Mouse (Mus musculus) hindbrain, embryonic 10.5 days (tissue): ENCODE measurements around the gene Fam172a. TPM values are rescaled to one million over a fixed set of nuclear protein-coding genes. Genes with fewer than 3 reads are reported as not detected.

Source experiments
- DNase-seq: peaks from one replicate; pipeline ENCODE4 v3.0.0-alpha.2; 2017; ENCODE audit warnings: low spot score
- H3K27ac ChIP-seq: fragments of 300-500 bp; sonication (generic); 2 replicates; pipeline ENCODE4 v1.5.1; 2016; ENCODE audit warnings: mild to moderate bottlenecking, moderate library complexity
- H3K27me3 ChIP-seq: fragments of 300-500 bp; sonication (generic); 2 replicates; pipeline ENCODE4 v1.6.1; 2016; ENCODE audit warnings: mild to moderate bottlenecking; ENCODE audit not compliant: poor library complexity, insufficient read depth, severe bottlenecking
- H3K36me3 ChIP-seq: fragments of 300-500 bp; sonication (generic); 2 replicates; pipeline ENCODE4 v1.6.1; 2016; ENCODE audit warnings: mild to moderate bottlenecking, moderate library complexity
- H3K4me1 ChIP-seq: fragments of 300-500 bp; sonication (generic); replicated peaks from 2 replicates; pipeline ENCODE4 v1.6.1; 2016; ENCODE audit warnings: mild to moderate bottlenecking
- H3K4me3 ChIP-seq: fragments of 300-500 bp; sonication (generic); 2 replicates; pipeline ENCODE4 v1.5.1; 2016; ENCODE audit warnings: mild to moderate bottlenecking, moderate library complexity
- H3K9me3 ChIP-seq: fragments of 300-500 bp; sonication (generic); 2 replicates; pipeline ENCODE4 v1.6.1; 2016; ENCODE audit warnings: mild to moderate bottlenecking, moderate library complexity
- WGBS: fragments of 180-500 bp; shearing (Covaris S2); methylation state at CpG from one replicate; pipeline ENCODE4 v1.1.7; 2016; 5-methylcytosine and 5-hydroxymethylcytosine counted together
- polyA plus RNA-seq: library from polyadenylated mRNA; unstranded; fragments of >200 nt; fragmentation: Nextera tagmentation; extraction: Ambion mirVana; gene quantifications from 2 replicates; pipeline ENCODE4 v1.2.1, GENCODE M21; 2016

The Fam172a gene
- polyA plus RNA-seq, 1 experiment from 2014 or later, result 27.0 TPM

DNA sequence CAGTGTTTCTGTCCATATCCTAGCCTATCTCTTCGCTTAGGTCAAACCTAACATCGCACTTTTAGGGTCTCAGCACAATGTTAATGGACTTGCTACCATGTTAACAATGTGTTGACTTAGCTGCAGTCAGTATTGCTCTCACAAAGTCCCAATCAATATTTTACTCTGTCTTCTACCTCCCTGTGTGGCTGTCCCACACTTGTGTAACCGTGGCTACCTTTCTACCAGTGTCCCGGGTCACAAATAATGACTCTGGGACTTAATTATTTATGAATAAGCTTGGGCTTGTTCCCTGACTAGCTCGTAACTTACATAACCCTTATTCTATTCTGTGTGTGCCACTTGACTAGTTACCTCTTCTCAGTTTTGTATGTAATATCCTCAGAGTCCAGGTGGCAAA, 455.6 kb downstream of the Fam172a start:
- no peaks in the 10 kb centered on the region for H3K9me3 ChIP-seq
- no peaks in the 10 kb centered on the region for H3K36me3 ChIP-seq
- H3K4me3 ChIP-seq, result no peak overlapping the region
- WGBS, result 88% methylated on average over 5 of the region's 5 CpGs
- peaks cover 20% of the 10 kb centered on the region for H3K4me1 ChIP-seq
- no peak overlapping the region for H3K27ac ChIP-seq
- peaks cover 12% of the 10 kb centered on the region; the same call in 1 of the 2 replicates for H3K27me3 ChIP-seq
- no peak for DNase-seq

DNA sequence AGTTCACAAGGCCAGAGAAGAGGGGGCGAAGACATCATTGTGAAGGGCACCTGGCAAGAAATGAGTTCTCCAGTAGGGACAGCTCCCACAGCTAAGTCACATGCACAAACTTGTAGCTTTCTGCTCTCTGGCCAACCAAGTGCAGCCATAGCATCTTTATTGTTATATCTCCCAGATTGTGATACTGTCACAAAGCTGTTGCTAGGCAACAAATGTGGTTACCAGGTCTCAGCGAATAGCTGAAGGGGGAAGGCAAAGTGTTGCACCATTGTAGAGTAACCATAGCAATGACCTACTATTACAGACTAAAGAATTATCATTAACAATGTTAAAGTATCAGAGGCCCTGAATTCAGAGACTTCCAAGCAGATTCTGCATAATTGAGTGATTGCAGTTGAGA, 460.3 kb downstream of the Fam172a start:
- peaks cover 40% of the 10 kb centered on the region for H3K27me3 ChIP-seq
- no peaks in the 10 kb centered on the region for H3K36me3 ChIP-seq
- 41% methylated on average over 2 of the region's 2 CpGs for WGBS
- peaks cover 55% of the 10 kb centered on the region for H3K4me1 ChIP-seq
- peak overlapping the region; percentile 67 for H3K27ac ChIP-seq
- H3K9me3 ChIP-seq, result no peaks in the 10 kb centered on the region
- DNase-seq, result peak; percentile 63
- H3K4me3 ChIP-seq, result no peak overlapping the region; the same call in 1 of the 2 replicates

DNA sequence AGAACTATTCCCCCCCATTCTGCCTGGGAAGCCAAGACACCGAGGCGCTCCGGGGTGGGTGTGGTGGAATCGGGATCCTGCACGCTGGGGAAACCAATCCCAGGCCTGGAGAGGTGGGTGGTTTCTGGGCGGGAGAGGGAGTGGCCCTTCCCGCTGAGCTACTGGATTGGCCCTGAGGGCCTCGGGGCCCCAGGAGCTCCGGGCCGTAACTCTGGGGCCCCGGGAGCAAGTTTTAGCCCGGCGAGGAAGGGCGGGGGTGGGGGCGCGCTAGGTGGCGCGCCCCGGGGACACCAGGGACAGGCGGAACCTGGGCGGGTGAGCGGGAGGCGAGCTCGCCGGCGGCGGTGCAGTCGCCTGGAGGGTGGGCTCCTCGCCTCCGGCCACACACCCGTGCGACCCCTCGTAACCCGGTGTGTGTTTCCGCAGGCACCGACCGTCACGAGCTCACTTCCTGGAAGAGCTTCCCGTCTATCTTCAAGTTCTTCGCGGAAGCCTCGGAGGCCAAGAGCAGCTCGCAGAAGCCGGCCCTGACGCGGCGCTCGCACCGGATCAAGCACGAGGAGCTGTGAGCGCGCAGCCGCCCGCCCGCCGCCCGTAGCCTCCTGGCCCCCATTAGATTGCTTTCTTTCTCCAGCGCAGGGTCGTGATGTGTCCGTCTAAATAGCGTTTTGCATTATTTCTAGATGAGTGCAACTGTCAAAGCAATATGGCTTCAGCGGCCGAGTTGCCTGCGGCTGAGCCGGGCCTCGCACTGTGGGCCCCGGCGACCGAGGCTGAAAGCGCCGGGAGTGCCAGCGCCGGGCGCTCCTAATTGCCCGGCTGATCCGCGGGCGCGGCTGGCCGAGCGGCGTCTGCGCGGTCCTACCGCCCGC, 461.5 kb downstream of the Fam172a start:
- H3K36me3 ChIP-seq, result no peaks in the 10 kb centered on the region
- DNase-seq, result peak; percentile 90
- peak overlapping the region; percentile 72 for H3K4me3 ChIP-seq
- H3K27me3 ChIP-seq, result peaks cover 51% of the 10 kb centered on the region
- H3K9me3 ChIP-seq, result no peaks in the 10 kb centered on the region
- H3K27ac ChIP-seq, result peak overlapping the region; percentile 97
- H3K4me1 ChIP-seq, result peaks cover 65% of the 10 kb centered on the region
- under 1% methylated on average over 86 of the region's 86 CpGs for WGBS

DNA sequence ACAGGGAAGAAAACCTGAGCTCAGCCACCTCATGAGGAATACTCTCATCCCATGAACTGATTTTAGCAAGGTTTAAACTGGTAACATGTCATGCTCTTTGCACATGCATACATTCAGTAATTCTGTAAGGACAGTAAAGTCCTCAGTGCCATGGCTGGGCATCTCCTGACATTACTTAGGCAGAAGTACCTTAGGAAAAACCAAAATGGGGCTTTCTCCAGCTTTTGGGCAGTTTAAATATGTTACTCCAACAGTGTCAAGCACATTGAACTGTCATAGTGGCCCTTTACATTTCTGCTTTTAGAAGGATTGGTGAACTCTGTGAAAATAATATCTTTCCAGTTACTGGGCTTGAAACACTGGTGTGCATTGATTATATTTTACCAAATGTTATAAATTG, 463.1 kb downstream of the Fam172a start:
- H3K4me3 ChIP-seq, result peak overlapping the region; percentile 72
- peak overlapping the region; percentile 97 for H3K27ac ChIP-seq
- no peaks in the 10 kb centered on the region for H3K9me3 ChIP-seq
- no peak for DNase-seq
- H3K36me3 ChIP-seq, result no peaks in the 10 kb centered on the region
- peaks cover 76% of the 10 kb centered on the region for H3K4me1 ChIP-seq
- H3K27me3 ChIP-seq, result peaks cover 66% of the 10 kb centered on the region

DNA sequence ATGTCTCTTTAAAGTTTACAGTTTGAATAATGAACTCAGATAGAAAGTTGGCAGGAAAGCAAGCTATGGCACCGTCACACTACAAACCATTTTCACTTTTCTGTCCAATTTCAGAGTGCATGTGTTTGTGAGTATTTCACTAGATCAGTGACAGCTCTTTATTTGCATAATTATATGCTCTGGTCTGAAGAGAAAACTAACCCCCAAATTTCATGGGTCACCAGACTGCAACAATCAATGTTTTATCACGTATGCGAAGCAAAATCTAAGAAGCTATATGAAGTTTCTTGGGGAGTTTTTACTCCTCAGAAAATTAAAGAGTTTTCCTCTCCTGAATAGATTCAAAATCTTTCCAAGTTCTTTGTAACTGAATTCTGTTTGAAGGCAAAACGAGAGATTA, 466.3 kb downstream of the Fam172a start:
- Histone ChIP-seq H3K4me3 (no peak overlapping the region), H3K27me3 (peaks cover 87% of the 10 kb centered on the region), H3K9me3 (no peaks in the 10 kb centered on the region), H3K36me3 (no peaks in the 10 kb centered on the region), H3K27ac (peak overlapping the region; percentile 97), H3K4me1 (peaks cover 72% of the 10 kb centered on the region)
- no peak for DNase-seq
- WGBS, result 21% methylated on average over 4 of the region's 4 CpGs

DNA sequence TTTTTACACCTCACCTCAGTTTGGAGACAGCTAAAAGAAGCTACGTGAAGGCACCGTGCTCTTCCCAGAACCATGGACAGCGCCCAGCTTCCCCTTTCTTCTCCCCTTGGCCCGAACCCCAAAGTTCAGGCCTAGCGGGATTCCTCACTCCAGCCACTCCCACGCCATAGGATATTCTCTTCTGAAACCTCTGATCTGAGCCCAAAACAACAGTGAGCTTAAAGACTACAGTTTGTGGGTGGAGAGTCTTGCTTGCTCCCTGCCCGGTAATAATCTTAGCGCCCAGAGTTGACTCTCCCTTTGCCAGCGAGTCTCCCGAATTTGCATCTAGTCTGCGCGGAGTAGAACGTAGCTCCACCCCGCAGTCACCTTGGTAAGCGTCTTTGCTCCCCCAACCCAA, 469.5 kb downstream of the Fam172a start:
- Histone ChIP-seq H3K9me3 (no peaks in the 10 kb centered on the region), H3K27ac (peak overlapping the region; percentile 79), H3K36me3 (no peaks in the 10 kb centered on the region), H3K4me1 (peaks cover 57% of the 10 kb centered on the region), H3K4me3 (peak overlapping the region; percentile 45), H3K27me3 (peaks cover 96% of the 10 kb centered on the region)
- no peak for DNase-seq
- WGBS, result under 1% methylated on average over 15 of the region's 15 CpGs

DNA sequence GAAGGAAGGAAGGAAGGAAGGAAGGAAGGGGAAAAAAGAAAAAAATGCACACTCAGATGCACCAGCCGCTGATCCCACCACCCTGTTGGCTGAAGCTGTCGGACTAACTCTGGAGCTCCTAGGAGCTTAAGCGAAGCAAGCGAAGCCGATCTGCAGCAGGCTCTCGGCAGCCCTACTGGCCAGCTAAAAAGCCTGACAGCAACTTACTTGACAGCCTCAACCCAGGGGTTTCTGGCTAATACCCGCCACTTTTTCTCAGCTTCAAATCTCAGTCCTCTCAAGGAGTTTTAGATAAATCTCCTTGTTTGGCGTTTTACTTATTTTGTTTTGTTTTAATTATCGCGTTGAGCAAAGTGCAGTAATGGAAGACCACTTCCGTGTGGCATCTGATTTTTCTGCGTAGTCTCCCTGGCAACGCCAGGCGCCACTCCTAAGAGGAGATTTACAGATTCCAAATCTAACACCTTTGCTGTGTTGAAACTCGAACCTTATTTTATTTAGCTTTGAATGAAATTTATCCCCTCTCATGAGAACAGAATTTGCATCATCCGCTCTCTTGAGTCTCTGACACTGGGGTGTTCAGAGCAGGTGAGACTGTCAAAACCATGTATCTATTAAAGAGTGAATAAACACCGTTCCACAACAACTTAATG, 470.3 kb downstream of the Fam172a start:
- H3K36me3 ChIP-seq, result no peaks in the 10 kb centered on the region
- WGBS, result 2% methylated on average over 17 of the region's 17 CpGs
- H3K4me3 ChIP-seq, result peak overlapping the region; percentile 45
- no peaks in the 10 kb centered on the region for H3K9me3 ChIP-seq
- H3K4me1 ChIP-seq, result peaks cover 49% of the 10 kb centered on the region
- peak overlapping the region; percentile 79 for H3K27ac ChIP-seq
- no peak for DNase-seq
- peaks cover 95% of the 10 kb centered on the region for H3K27me3 ChIP-seq

DNA sequence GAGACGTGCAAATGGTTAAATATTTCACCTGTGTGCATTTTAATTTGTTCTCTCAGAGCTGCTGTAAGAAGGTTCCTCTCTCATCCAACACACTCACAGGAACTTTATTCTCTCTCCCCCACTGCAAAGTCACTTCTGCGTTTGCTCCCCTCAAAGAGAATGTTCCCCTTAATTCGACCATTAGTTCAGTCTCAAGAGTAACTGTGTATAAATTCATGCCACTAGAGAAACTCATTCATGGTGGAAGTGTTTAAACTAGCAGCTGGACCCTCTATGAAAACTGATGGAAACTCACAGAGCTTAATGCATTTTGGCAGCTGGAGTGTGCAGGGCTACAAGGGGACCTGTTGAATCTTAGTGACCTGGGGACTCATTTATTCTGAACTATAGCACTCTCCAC, 471.0 kb downstream of the Fam172a start:
- peaks cover 46% of the 10 kb centered on the region for H3K4me1 ChIP-seq
- peak overlapping the region; percentile 79; the same call in 1 of the 2 replicates for H3K27ac ChIP-seq
- peaks cover 93% of the 10 kb centered on the region for H3K27me3 ChIP-seq
- no peaks in the 10 kb centered on the region for H3K36me3 ChIP-seq
- H3K4me3 ChIP-seq, result peak overlapping the region; percentile 45; the same call in 1 of the 2 replicates
- 1% methylated on average over 3 of the region's 3 CpGs for WGBS
- no peak for DNase-seq
- H3K9me3 ChIP-seq, result no peaks in the 10 kb centered on the region

DNA sequence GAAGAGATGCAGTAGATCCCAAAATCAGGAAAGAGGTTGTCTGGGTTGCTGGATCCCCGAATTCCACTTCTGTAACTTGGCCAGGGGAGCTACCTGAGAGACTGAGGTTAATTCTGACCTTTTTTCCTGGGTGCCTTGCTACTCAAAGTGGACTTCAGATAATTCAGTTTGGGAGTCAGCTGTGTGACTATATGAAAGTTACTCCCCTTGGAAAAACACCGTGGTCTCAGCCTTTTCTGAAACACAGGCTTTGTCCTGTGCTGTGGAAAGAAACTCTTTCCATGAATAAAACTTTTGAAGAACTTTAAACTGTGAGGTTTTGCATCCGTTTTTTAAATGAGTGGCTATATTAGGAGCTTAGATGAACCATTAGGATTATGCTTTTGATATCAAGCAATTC, 472.4 kb downstream of the Fam172a start:
- Histone ChIP-seq H3K4me3 (no peak overlapping the region), H3K4me1 (peaks cover 46% of the 10 kb centered on the region), H3K36me3 (no peaks in the 10 kb centered on the region), H3K9me3 (no peaks in the 10 kb centered on the region), H3K27ac (peak overlapping the region; percentile 25; the same call in 1 of the 2 replicates), H3K27me3 (peaks cover 94% of the 10 kb centered on the region)
- no peak for DNase-seq
- WGBS, result 3% methylated on average over 3 of the region's 3 CpGs

DNA sequence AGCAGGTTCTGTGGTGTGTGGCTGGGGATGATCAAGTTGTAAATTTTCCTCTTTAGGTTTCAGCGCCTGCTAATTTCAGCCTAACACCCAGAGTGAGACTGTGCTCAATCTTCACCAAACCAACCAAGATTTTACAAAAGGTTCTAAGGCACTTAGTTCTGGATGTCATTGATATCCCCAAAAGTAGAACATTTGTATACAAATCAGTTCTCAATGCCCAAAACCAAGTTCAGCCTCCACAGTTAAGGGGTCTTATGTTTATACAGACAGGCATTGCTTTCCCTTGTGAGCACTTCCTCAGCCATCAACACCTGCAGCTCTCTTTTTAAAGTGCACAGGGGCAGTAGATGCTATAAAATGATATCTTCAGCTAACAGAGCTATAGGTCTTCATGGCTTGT, 473.1 kb downstream of the Fam172a start:
- Histone ChIP-seq H3K36me3 (no peaks in the 10 kb centered on the region), H3K27me3 (peaks cover 94% of the 10 kb centered on the region), H3K27ac (peak overlapping the region; percentile 53), H3K9me3 (no peaks in the 10 kb centered on the region), H3K4me3 (peak overlapping the region; percentile 62; the same call in 1 of the 2 replicates), H3K4me1 (peaks cover 49% of the 10 kb centered on the region)
- no peak for DNase-seq
- WGBS, result 20% methylated on average over 1 of the region's 1 CpGs

DNA sequence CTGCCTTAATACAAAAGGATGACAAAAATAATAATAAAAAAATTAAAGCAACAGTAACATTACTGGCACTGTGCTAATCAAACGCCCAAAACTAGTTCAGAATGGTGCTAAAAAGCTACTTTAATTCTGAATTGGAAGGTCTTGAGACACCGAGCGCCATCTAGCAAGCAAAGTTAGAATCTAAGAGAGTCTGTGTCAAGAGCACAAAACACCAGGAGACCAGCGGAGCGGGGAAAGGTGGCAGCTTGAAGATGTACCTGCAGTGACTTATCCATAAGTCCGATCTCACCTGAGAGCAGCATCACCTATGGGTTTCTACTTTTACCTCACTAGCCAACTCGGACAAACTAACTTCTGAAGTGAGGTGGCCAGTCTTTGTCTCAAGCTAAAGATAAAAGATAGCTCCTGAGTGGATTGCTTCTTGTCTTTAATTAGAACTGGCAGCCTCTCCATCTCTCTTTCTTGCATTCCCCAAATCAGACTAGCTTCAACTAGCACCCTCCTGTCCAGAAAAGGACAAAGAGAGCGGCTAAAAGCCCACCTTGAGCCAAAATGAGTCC, 474.1 kb downstream of the Fam172a start:
- under 1% methylated on average over 8 of the region's 8 CpGs for WGBS
- peak overlapping the region; percentile 95 for H3K27ac ChIP-seq
- no peaks in the 10 kb centered on the region for H3K36me3 ChIP-seq
- no peaks in the 10 kb centered on the region for H3K9me3 ChIP-seq
- peaks cover 57% of the 10 kb centered on the region for H3K4me1 ChIP-seq
- peak overlapping the region; percentile 62 for H3K4me3 ChIP-seq
- no peak for DNase-seq
- peaks cover 93% of the 10 kb centered on the region for H3K27me3 ChIP-seq

DNA sequence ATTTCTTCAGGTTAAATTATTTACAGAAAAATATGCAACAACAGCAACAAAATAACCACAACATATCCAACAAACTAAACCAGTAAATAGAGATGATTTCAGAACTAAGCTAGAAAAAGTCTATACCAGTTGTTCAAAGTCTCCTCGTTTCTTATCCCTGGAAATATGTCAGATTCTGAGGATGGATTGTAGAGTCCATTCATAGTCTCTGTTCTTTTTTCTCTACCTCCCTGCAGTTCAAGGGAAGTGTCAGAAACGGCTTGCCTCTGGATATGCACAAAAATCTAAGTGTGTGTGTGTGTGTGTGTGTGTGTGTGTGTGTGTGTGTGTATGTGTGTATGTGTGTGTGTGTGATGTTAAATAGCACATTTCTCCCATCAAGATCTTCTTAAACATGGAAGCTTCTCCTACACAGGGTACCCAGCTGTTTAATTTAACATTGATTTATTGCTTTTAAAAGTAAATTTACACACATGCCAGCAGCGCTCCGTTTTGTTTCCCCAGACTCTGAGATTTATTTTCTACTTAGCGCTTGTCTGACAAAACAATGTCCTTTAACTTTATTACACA, 475.6 kb downstream of the Fam172a start:
- Histone ChIP-seq H3K4me1 (peaks cover 58% of the 10 kb centered on the region), H3K36me3 (no peaks in the 10 kb centered on the region), H3K9me3 (no peaks in the 10 kb centered on the region), H3K27me3 (peaks cover 93% of the 10 kb centered on the region), H3K4me3 (peak overlapping the region; percentile 62), H3K27ac (peak overlapping the region; percentile 95)
- WGBS, result 7% methylated on average over 5 of the region's 5 CpGs
- no peak for DNase-seq
